Mouse (Mus musculus): ENCODE data around the gene Pde4b.

GRCm38 (mm10) chr4:102507753-102508152 is 420.4 kb downstream of the Pde4b start:
- TF ChIP-seq POLR2A (IDR thresholded peaks at IDR 0.05; ENCODE audit: control insufficient read depth, extremely low read depth, insufficient read depth, low read length, poor library complexity) (no peak), CTCF (IDR thresholded peaks at IDR 0.05; ENCODE audit: borderline replicate concordance, control insufficient read depth, extremely low read depth, insufficient read depth, low read length, poor library complexity) (no peak)

All from thymus, adult 2 months (tissue).